Mouse (Mus musculus) G1E (cell line): ENCODE measurements at regions not wholly inside any gene's neighbourhood (a gene's known extent, or its start where the extent isn't known, plus 50 kb on each side); places are given as distances from the start of the nearest gene placed in this dataset.

Experiments
- CTCF ChIP-seq: IDR thresholded peaks from 2 replicates; pipeline ENCODE4 v1.5.1; 2012; ENCODE audit warnings: low read depth, low read length, inconsistent platforms, mixed read lengths
- GATA1 ChIP-seq: IDR thresholded peaks from 2 replicates; pipeline ENCODE4 v1.6.1; 2012; ENCODE audit warnings: borderline replicate concordance, low read length, inconsistent platforms, mixed read lengths

GRCm38 (mm10) chr2:159884773-159885459 lies 449.0 kb downstream of the Gm826 start:
- TF ChIP-seq GATA1 (no peak), CTCF (no peak)
